Mouse (Mus musculus) layer of hippocampus, adult 9-10 months (tissue): ENCODE measurements at regions not wholly inside any gene's neighbourhood (a gene's known extent, or its start where the extent isn't known, plus 50 kb on each side); places are given as distances from the start of the nearest gene placed in this dataset.
"Not testable (repeated sequence)": the region's sequence is repeated elsewhere in the genome, so short reads cannot be mapped to it uniquely, and the experiment has no call there.

Experiments
- DNase-seq: peaks from one replicate; pipeline ENCODE4 v3.0.0; 2022; ENCODE audit warnings: low spot score

GRCm38 (mm10) chr8:103644845-103645244, 456.6 kb upstream of the Cdh5 start:
- no peak for DNase-seq

- DNase-seq, result no peak
Observed at GRCm38 (mm10) chr8:103664796-103665195, 436.6 kb upstream of the Cdh5 start.

GRCm38 (mm10) chr8:103686233-103686632, 415.2 kb upstream of the Cdh5 start:
- DNase-seq, result not testable (repeated sequence)

- no peak for DNase-seq
Observed at GRCm38 (mm10) chr8:103690438-103690837, 411.0 kb upstream of the Cdh5 start.

- DNase-seq, result no peak
Observed at GRCm38 (mm10) chr8:103693531-103693930, 407.9 kb upstream of the Cdh5 start.

- no peak for DNase-seq
Observed at GRCm38 (mm10) chr8:103694331-103694891, 407.0 kb upstream of the Cdh5 start.

- DNase-seq, result no peak
Observed at GRCm38 (mm10) chr8:103699016-103699520, 402.4 kb upstream of the Cdh5 start.

GRCm38 (mm10) chr8:103702236-103702635, 399.2 kb upstream of the Cdh5 start:
- no peak for DNase-seq

- DNase-seq, result no peak
Observed at GRCm38 (mm10) chr8:103706084-103706483, 395.3 kb upstream of the Cdh5 start.

GRCm38 (mm10) chr8:103710871-103711270, 390.6 kb upstream of the Cdh5 start:
- DNase-seq, result not testable (repeated sequence)

- DNase-seq, result no peak
Observed at GRCm38 (mm10) chr8:103717723-103718122, 383.7 kb upstream of the Cdh5 start.

GRCm38 (mm10) chr8:103733466-103733865, 368.0 kb upstream of the Cdh5 start:
- no peak for DNase-seq

- DNase-seq, result no peak
Observed at GRCm38 (mm10) chr8:103738330-103738729, 363.1 kb upstream of the Cdh5 start.

- DNase-seq, result no peak
Observed at GRCm38 (mm10) chr8:103741395-103741794, 360.0 kb upstream of the Cdh5 start.

GRCm38 (mm10) chr8:103748734-103749133, 352.7 kb upstream of the Cdh5 start:
- no peak for DNase-seq

- DNase-seq, result no peak
Observed at GRCm38 (mm10) chr8:103750278-103751097, 350.9 kb upstream of the Cdh5 start.

GRCm38 (mm10) chr8:103751161-103751560, 350.3 kb upstream of the Cdh5 start:
- no peak for DNase-seq

GRCm38 (mm10) chr8:103763821-103764220, 337.6 kb upstream of the Cdh5 start:
- no peak for DNase-seq

GRCm38 (mm10) chr8:103779658-103780057, 321.8 kb upstream of the Cdh5 start:
- DNase-seq, result no peak

- no peak for DNase-seq
Observed at GRCm38 (mm10) chr8:103788308-103788707, 313.1 kb upstream of the Cdh5 start.

- DNase-seq, result no peak
Observed at GRCm38 (mm10) chr8:103793331-103793730, 308.1 kb upstream of the Cdh5 start.

GRCm38 (mm10) chr8:103798630-103799029, 302.8 kb upstream of the Cdh5 start:
- not testable (repeated sequence) for DNase-seq

- DNase-seq, result no peak
Observed at GRCm38 (mm10) chr8:103808171-103808570, 293.3 kb upstream of the Cdh5 start.
